Mouse (Mus musculus) forebrain, embryonic 13.5 days (tissue): ENCODE results near the gene Usp27x. TPM values are rescaled to one million over a fixed set of nuclear protein-coding genes. Genes with fewer than 3 reads are reported as not detected.
A peak's percentile ranks its signal among the peaks of the same experiment; 100 is the strongest.

Experiments used
- ATAC-seq: fragments of 200-750 bp; cut with Nextera tagmentation; 2 replicates; pipeline ENCODE4 v1.8.0; 2017
- H3K27ac ChIP-seq: fragments of 300-500 bp; sonication (generic); 2 replicates; pipeline ENCODE4 v1.5.1; 2015; ENCODE audit warnings: inconsistent platforms, mild to moderate bottlenecking, moderate library complexity
- H3K27me3 ChIP-seq: fragments of 300-500 bp; sonication (generic); 2 replicates; pipeline ENCODE4 v1.6.1; 2015; ENCODE audit warnings: mild to moderate bottlenecking, inconsistent platforms
- H3K36me3 ChIP-seq: fragments of 300-500 bp; sonication (generic); 2 replicates; pipeline ENCODE4 v1.6.1; 2015; ENCODE audit warnings: mild to moderate bottlenecking, inconsistent platforms; ENCODE audit not compliant: poor library complexity, severe bottlenecking
- H3K4me1 ChIP-seq: fragments of 300-500 bp; sonication (generic); 2 replicates; pipeline ENCODE4 v1.6.1; 2015; ENCODE audit warnings: inconsistent platforms
- H3K4me2 ChIP-seq: fragments of 300-500 bp; sonication (generic); 2 replicates; pipeline ENCODE4 v1.6.1; 2015; ENCODE audit warnings: inconsistent platforms, mild to moderate bottlenecking, moderate library complexity
- H3K4me3 ChIP-seq: fragments of 300-500 bp; sonication (generic); 2 replicates; pipeline ENCODE4 v1.5.1; 2015; ENCODE audit warnings: mild to moderate bottlenecking, inconsistent platforms
- H3K9ac ChIP-seq: fragments of 300-500 bp; sonication (generic); 2 replicates; pipeline ENCODE4 v1.6.1; 2015; ENCODE audit warnings: mild to moderate bottlenecking, inconsistent platforms
- H3K9me3 ChIP-seq: fragments of 300-500 bp; sonication (generic); replicated peaks from 2 replicates; pipeline ENCODE4 v1.6.1; 2016; ENCODE audit warnings: inconsistent platforms
- WGBS: fragments of 180-500 bp; shearing (Covaris S2); methylation state at CpG from one replicate; pipeline ENCODE4 v1.1.7; 2015; 5-methylcytosine and 5-hydroxymethylcytosine counted together
- polyA plus RNA-seq: library from polyadenylated mRNA; unstranded; fragments of >200 nt; fragmentation: Nextera tagmentation; extraction: Ambion mirVana; gene quantifications from 2 replicates; pipeline ENCODE4 v1.2.1, GENCODE M21; 2015

Usp27x gene
- 1.3 and 1.6 TPM in 2 replicates for polyA plus RNA-seq

DNA sequence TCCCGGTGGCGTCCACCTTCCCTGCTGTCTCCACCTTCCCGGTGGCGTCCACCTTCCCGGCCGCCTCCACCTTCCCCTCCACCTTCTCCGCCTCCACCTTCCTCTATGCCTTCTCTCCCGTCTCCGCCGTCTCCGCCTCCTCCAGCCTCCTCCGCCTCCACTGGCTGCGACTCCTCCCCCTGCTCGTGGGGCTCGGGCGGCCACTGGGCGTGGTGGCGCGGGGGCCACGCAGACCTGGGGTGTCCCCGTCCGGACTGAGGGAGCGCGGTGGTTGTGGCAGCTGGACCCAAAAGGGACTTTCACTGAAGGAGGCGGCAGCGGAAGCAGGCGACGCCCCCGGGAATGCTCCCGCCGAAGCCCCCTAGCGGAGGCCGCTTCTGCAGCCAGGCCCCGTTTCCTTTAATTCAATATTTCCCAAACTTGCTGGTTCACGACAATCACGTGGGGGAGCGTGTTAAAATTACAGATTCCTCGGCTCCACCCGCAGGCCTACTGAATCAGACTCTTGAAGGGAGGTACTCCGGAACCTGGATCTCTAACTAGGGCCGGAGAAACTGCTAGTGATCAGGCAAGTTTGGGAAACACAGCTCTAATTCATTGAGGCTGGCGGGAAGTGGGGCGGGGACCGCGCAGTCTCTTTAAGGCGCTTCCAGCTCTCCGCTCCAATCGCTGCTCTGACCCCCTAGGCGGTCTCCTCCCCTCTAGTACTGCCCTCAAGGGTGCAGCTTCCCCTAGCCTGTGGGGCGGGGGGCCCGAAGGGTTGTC is at the start of gene Usp27x:
Gene Usp27x (minus strand): TSS at position 115 of the 765 bp plus-strand sequence.
- Histone ChIP-seq H3K4me3 (peak within 1 kb of the TSS; percentile 54), H3K4me2 (peak within 1 kb of the TSS; percentile 76), H3K27me3 (no peaks in the 10 kb centered on the region), H3K27ac (peak within 1 kb of the TSS; percentile 91), H3K4me1 (no peaks in the 10 kb centered on the region), H3K9ac (peak within 1 kb of the TSS; percentile 74), H3K9me3 (no peaks in the 10 kb centered on the region), H3K36me3 (no peaks in the 10 kb centered on the region)
- 15% methylated on average over 35 of the region's 51 CpGs for WGBS
- peak; percentile 90 for ATAC-seq

- H3K9me3 ChIP-seq = no peaks in the 10 kb centered on the region
- H3K36me3 ChIP-seq = no peaks in the 10 kb centered on the region
- H3K4me2 ChIP-seq = peak overlapping the region; percentile 64
- 0 out of 2 replicates have a peak overlapping the region, but pooled peaks have one; percentile 53 for H3K9ac ChIP-seq
- no peaks in the 10 kb centered on the region for H3K4me1 ChIP-seq
- peak; percentile 80 for ATAC-seq
- H3K27me3 ChIP-seq = no peaks in the 10 kb centered on the region
- H3K27ac ChIP-seq = no peak overlapping the region
- 17% methylated on average over 26 of the region's 26 CpGs for WGBS
- H3K4me3 ChIP-seq = peak overlapping the region; percentile 45
These were observed 47.1 kb upstream of the Usp27x start for GRCm38 (mm10) chrX:7422691-7423111.

DNA sequence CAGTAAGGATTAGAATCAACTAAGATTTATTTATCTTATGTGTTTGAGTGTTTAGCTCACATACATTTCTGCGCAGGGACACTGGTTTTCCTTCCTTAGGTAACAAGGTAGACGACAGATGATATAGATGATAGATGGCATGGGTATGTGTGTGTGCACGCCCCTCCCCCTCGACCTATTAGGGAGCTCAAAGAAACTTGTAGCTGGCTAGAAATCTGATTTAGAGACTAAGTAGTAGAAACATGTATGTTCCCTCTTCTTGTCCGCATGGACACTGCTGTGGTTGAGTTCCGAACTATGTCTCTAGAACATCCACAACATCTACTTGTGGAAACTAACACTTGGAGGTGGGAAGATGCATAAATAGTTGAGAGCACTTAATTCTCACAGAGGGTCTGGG is 46.5 kb upstream of the Usp27x start:
- Histone ChIP-seq H3K9ac (0 out of 2 replicates have a peak overlapping the region, but pooled peaks have one; percentile 53), H3K27me3 (no peaks in the 10 kb centered on the region), H3K4me3 (peak overlapping the region; percentile 45), H3K4me1 (0 out of 2 replicates have a peak, but pooled peaks cover 1% of the 10 kb centered on the region), H3K9me3 (no peaks in the 10 kb centered on the region), H3K27ac (no peak overlapping the region), H3K4me2 (peak overlapping the region; percentile 64), H3K36me3 (no peaks in the 10 kb centered on the region)
- ATAC-seq = no peak
- WGBS = 72% methylated on average over 6 of the region's 6 CpGs

DNA sequence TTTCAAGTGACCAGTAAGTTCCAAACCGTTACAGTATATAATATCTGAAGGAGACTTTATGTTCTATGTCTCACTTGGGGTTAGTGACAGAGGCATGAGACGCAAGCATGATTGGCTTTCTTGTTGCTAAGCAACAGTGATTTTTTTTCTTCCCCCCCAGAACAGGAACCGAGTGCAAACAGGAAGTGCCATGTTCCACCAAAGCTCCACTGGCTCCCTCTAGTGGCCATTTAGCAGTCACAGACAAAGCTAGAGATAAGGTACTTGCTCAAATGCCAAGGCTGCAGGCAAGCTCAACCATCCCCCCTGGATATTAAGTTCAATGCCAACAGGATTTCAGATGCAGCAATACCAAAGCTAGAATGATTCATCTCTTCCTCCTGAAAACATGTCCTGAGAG is 45.4 kb upstream of the Usp27x start:
- peak; percentile 20; the same call in 1 of the 2 replicates for ATAC-seq
- Histone ChIP-seq H3K4me2 (peak overlapping the region; percentile 14; the same call in 1 of the 2 replicates), H3K4me3 (no peak overlapping the region), H3K4me1 (0 out of 2 replicates have a peak, but pooled peaks cover 7% of the 10 kb centered on the region), H3K27ac (no peak overlapping the region), H3K27me3 (no peaks in the 10 kb centered on the region), H3K9me3 (no peaks in the 10 kb centered on the region), H3K36me3 (no peaks in the 10 kb centered on the region), H3K9ac (no peak overlapping the region)
- 22% methylated on average over 3 of the region's 3 CpGs for WGBS

DNA sequence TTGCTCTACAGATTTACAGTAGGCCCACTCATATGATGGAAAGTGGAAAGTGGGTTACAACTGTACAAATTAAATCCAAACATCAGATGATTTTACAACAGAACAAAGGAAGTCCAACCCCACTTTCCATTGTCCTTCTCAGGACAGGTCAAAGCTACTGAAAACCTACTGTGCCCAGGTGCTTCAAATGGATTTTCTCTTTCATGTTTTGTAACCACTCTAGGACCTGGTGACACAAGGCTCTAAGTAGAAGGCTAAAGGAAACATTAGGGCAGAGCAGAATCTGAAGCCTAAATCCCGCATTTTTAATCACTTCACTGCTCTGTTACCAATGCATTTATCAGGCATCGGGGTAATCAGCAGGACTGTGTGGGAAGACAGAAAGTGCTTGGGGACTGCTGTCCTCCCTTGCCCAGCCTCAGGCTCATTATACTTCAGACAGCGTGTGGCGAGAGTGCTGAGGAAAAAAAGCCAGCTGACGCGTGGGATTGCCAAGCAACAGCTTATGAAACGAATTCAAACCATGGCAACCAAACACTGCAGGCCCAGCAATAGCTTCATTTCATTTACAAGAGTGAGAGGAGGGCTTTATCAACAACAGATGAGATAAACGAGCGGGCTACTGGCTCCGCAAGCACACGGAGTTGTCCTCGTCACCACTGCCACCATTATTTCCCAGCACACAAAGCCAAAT is 40.7 kb upstream of the Usp27x start:
- Histone ChIP-seq H3K4me3 (no peak overlapping the region), H3K27ac (peak overlapping the region; percentile 65), H3K36me3 (no peaks in the 10 kb centered on the region), H3K4me1 (0 out of 2 replicates have a peak, but pooled peaks cover 7% of the 10 kb centered on the region), H3K9me3 (no peaks in the 10 kb centered on the region), H3K27me3 (no peaks in the 10 kb centered on the region), H3K9ac (no peak overlapping the region), H3K4me2 (peak overlapping the region; percentile 30)
- peak; percentile 85 for ATAC-seq
- 21% methylated on average over 12 of the region's 12 CpGs for WGBS

DNA sequence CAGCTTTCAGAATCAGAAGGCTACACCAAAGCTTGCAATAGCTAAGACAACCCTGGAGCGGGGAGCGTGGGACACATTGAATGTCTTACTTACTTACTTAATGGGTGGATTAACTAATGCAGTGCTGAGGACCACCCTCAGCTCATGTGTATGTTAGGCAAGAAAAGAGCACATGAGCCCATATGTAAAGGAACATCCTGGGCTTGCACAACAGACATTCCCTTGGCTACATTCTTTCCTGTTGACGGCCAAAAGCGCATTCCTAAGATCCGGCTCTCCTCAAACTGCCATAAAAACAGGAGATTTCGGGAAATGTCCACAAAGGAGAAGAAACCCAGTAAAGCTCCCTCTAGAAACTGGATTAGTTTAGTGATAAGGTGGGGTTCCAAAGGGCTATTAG is 39.7 kb upstream of the Usp27x start:
- H3K27me3 ChIP-seq = no peaks in the 10 kb centered on the region
- no peak overlapping the region for H3K4me2 ChIP-seq
- H3K4me3 ChIP-seq = no peak overlapping the region
- no peaks in the 10 kb centered on the region for H3K9me3 ChIP-seq
- 0 out of 2 replicates have a peak, but pooled peaks cover 7% of the 10 kb centered on the region for H3K4me1 ChIP-seq
- H3K9ac ChIP-seq = no peak overlapping the region
- 89% methylated on average over 6 of the region's 6 CpGs for WGBS
- no peak for ATAC-seq
- H3K27ac ChIP-seq = no peak overlapping the region
- no peaks in the 10 kb centered on the region for H3K36me3 ChIP-seq

DNA sequence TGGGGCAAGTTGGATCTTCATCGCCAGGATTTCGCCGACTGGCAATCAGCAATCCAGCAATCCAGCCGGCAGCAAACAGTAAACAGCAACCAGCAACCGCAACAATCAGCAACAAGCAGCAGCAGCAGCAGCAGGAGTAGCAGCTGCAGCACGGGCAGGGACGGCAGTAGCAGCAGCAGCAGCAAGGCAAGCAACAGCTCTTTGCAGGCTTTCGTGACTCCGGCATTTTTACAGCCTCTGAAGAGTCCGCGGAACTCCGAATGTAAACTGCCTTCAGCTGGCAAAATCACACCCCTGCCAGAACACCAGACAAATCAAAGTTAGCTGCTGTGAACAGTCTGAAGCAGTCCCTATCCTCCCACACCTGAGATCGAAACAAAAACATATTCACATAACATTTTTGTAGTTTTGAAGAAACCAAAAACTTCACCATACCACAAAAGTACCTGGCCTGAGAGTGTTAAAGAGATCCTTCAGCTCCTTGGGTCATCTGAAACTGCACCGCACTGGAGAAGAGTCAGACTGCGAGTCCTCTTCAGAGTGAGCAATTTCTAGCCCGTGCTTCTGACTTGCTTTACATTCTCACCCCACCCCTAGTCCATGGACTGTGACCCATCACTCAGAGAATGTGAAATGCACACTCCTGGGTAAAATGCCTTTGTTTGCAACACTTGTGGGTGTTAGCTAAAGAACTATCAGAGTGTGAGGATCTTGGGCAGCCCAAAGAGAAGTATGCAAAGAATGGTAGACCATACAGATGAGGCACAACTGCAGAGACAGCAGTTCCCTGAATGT is 36.8 kb upstream of the Usp27x start:
- Histone ChIP-seq H3K4me3 (no peak overlapping the region), H3K27ac (no peak overlapping the region; the same call in 1 of the 2 replicates), H3K27me3 (no peaks in the 10 kb centered on the region), H3K4me2 (no peak overlapping the region), H3K9ac (no peak overlapping the region), H3K4me1 (0 out of 2 replicates have a peak, but pooled peaks cover 7% of the 10 kb centered on the region), H3K36me3 (no peaks in the 10 kb centered on the region), H3K9me3 (no peaks in the 10 kb centered on the region)
- no peak for ATAC-seq
- 86% methylated on average over 16 of the region's 16 CpGs for WGBS

DNA sequence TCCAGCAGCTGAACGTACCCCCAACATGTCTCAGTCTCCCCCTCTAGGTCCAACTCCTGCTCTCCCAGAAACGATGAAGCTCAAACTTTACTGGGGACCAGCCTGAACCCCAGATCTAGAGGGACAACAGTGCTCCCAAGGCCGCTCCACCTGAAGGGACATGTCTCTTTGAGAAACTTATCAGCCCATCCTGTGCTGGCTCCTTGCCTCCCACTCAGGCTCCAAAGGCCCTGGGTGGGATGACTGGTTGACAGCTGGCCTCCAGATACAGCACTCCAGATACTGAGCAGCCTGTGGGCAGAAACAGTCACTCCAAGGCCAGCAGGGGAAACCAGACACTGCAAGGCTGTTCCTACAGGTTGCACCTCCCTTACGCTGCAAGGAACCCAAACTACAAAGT is 956 bp upstream of the Usp27x start:
- H3K4me3 ChIP-seq = peak overlapping the region; percentile 54
- H3K9ac ChIP-seq = peak overlapping the region; percentile 74
- H3K4me2 ChIP-seq = peak overlapping the region; percentile 76
- ATAC-seq = peak; percentile 6; the same call in 1 of the 2 replicates
- peak overlapping the region; percentile 91 for H3K27ac ChIP-seq
- H3K9me3 ChIP-seq = no peaks in the 10 kb centered on the region
- H3K4me1 ChIP-seq = no peaks in the 10 kb centered on the region
- no peaks in the 10 kb centered on the region for H3K27me3 ChIP-seq
- H3K36me3 ChIP-seq = no peaks in the 10 kb centered on the region
- 44% methylated on average over 4 of the region's 4 CpGs for WGBS

DNA sequence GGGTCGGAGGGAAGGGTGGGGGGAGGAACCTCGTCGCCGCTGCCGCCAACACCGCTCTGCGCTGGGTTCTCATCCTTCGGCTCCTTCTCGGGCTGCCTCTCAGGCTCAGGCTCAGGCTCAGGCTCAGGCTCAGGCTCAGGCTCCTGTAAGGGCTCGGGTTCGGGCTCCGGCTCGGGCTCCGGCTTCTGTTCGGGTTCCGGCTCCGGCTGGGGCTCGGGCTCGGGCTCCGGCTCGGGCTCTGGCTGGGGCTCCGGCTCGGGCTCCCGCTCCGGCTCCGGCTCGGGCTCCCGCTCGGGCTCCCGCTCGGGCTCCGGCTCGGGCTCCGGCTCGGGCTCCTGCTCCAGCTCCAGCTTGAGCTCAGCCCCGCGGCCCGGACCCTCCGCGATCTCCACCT is 311 bp downstream of the Usp27x start:
- H3K4me2 ChIP-seq = peak overlapping the region; percentile 76
- ATAC-seq = peak; percentile 56
- peak overlapping the region; percentile 91 for H3K27ac ChIP-seq
- no peaks in the 10 kb centered on the region for H3K9me3 ChIP-seq
- 42% methylated on average over 20 of the region's 40 CpGs for WGBS
- H3K4me1 ChIP-seq = no peaks in the 10 kb centered on the region
- no peaks in the 10 kb centered on the region for H3K27me3 ChIP-seq
- peak overlapping the region; percentile 54 for H3K4me3 ChIP-seq
- H3K9ac ChIP-seq = peak overlapping the region; percentile 74
- H3K36me3 ChIP-seq = peaks cover 2% of the 10 kb centered on the region; the same call in 1 of the 2 replicates

GRCm38 (mm10) chrX:7325455-7325854 is 50.2 kb downstream of the Usp27x start:
- no peak overlapping the region for H3K4me2 ChIP-seq
- no peaks in the 10 kb centered on the region for H3K36me3 ChIP-seq
- no peaks in the 10 kb centered on the region for H3K9me3 ChIP-seq
- H3K9ac ChIP-seq = no peak overlapping the region
- no peaks in the 10 kb centered on the region for H3K4me1 ChIP-seq
- H3K27ac ChIP-seq = no peak overlapping the region
- H3K27me3 ChIP-seq = no peaks in the 10 kb centered on the region
- no peak overlapping the region for H3K4me3 ChIP-seq
- no peak for ATAC-seq
- WGBS = 42% methylated on average over 2 of the region's 2 CpGs

DNA sequence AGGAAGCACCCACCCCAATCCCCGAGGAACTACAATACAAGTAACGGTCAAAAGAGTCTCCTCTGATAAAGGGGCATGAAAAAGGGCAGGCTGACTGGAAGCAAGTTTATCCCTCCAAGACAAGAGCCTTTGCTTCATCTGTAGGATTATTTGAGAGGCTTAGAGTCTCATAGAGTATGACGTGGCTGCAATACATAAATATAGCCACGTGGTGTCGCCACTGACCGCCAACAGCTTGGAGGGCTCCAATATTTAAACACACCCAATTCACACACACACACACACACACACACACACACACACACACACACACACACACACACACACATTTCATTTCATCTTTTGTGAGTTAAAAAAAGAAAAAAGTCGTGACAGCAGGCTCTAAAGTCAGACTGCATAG is 53.3 kb downstream of the Usp27x start:
- Histone ChIP-seq H3K4me2 (no peak overlapping the region), H3K9ac (no peak overlapping the region), H3K36me3 (no peaks in the 10 kb centered on the region), H3K4me1 (no peaks in the 10 kb centered on the region), H3K27me3 (no peaks in the 10 kb centered on the region), H3K9me3 (no peaks in the 10 kb centered on the region), H3K27ac (no peak overlapping the region), H3K4me3 (no peak overlapping the region)
- 10% methylated on average over 6 of the region's 7 CpGs for WGBS
- no peak for ATAC-seq
